Mouse (Mus musculus) layer of hippocampus, postnatal 10 days (tissue): ENCODE measurements at regions not wholly inside any gene's neighbourhood (a gene's known extent, or its start where the extent isn't known, plus 50 kb on each side); places are given as distances from the start of the nearest gene placed in this dataset.

Source experiments
- DNase-seq, 2 experiments: peaks; one replicate each; pipeline ENCODE4 v3.0.0; 2021; ENCODE audit warnings: low spot score in 2 of 2

DNA sequence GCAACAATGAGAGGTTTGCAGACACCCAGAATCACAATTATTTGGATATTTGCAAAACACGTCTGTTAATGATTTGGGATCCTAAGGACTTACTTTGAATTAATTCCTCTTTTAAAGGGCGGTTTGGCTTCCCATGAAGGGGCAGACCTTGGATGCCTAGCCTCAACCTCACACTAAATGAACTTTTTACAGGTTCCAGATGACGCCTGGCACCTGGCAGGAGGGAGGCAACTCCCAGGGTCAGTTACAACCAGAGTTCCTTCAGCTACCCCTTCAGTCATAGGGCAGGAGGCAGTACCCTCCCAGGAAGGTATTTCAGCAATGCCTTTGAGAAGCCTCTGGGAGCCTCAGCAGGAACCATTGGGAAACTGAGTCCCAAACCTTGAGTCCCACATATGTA lies 57.9 kb upstream of the Stx18 start:
- no peak for DNase-seq

DNA sequence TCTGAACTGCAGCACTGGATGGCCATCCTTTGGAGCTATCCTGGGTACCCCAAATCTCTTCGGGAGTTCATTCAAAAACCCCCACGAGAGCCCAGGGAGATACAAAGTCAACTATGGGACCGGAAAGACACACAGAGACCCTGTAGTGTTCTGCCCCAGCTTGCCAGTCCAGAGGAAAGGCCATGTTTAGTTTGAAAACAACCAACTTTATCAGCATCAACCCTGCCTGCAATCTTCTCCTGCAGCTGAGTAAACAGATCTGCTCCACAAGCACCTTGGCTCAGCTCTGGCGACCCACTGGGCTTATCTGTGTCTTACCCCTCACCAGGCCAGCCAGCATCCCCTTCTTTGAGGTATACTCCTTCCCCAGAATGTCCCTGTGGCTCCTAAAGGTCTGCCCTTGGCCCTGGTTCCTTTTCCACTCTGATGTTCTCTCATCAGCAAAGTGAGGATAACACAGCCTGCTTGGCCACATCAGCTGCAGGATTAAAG lies 61.6 kb upstream of the Stx18 start:
- no peak for DNase-seq

DNA sequence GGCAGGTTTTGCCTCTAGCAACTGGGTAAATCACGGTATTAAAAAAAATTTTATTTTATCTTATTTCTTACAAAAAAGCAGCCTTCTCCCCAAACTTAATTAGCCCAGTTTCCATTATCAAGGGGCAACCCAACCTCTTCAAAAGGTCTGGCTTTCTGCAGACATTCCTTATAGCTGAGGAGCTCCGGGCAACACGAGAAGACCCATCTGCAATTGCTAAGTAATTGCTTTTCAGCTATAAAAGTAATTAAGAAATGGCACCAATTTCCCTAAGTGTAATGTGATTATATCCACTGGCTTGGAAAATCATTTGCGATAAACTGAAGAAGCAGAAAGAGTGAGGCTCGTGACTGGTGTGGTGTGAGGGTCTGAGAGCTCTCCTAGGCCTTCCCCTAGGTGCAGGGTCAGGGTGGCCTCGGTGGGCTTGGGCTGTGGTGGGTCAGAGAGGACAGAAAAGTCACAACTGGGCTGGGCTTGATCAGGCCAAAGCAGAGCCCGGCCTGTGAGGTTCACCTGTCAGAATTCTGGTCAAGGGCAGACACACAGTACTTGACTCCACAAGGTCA lies 65.5 kb upstream of the Stx18 start:
- no peak for DNase-seq

DNA sequence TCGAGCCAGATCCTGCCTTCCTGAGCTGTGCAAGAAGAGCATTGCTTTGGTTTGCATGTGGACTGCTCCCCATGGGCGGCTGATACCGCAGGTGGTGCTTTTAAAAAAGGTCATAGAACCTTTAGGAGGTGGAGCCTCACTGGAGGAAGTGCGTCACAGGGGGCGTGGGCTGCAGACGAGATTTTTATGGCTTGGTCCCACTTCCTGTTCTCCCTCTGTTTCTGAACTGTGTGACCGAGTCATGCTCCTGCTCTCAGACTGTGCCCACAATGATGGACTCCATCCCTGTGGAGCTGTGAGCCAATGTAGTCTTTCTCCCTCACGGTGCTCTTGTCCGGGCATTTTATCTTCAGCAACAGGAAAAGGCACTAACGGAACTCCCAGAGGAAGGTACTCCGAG lies 66.8 kb upstream of the Stx18 start:
- no peak for DNase-seq

DNA sequence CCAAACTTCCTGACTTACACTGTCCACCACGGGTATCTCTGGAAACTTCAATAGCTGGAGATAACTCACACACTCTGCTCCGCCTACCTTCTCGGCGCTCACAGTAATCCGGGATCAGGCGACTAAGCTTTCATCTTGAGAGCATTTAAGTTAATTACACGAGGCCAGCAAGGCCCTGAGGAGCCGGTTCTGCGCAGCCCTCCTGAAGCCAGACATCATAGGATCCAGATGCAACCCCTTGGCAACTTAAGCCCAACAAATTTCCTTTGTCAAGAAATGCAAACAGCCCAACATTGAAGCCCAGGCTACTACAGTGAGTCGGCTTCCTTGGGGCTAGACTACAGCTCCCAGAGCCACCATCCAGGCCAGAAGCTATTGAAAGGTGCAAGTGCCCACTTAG lies 69.9 kb upstream of the Stx18 start:
- DNase-seq, result no peak

DNA sequence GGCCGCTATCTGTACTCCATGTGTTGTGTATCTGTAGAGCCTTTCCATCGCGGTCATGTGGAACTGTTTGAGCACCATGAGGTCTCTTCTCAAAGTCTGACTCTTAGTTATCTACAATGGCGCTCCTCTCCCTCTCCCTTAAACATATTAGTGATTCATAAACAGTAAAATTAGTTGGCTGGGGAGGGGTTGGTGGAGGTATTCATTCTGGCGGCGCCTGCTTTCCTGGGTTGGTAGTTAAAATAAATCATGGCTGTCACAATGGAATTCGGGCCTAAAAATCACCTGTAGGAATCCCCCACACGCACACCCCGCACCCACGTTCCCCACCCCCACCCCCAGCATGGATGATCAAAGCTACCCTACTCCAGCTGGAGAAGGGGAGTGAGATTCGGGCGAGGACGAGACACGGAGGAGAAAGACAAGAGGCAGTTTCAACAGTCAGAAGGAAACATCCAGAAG lies 70.6 kb upstream of the Stx18 start:
- no peak for DNase-seq

DNA sequence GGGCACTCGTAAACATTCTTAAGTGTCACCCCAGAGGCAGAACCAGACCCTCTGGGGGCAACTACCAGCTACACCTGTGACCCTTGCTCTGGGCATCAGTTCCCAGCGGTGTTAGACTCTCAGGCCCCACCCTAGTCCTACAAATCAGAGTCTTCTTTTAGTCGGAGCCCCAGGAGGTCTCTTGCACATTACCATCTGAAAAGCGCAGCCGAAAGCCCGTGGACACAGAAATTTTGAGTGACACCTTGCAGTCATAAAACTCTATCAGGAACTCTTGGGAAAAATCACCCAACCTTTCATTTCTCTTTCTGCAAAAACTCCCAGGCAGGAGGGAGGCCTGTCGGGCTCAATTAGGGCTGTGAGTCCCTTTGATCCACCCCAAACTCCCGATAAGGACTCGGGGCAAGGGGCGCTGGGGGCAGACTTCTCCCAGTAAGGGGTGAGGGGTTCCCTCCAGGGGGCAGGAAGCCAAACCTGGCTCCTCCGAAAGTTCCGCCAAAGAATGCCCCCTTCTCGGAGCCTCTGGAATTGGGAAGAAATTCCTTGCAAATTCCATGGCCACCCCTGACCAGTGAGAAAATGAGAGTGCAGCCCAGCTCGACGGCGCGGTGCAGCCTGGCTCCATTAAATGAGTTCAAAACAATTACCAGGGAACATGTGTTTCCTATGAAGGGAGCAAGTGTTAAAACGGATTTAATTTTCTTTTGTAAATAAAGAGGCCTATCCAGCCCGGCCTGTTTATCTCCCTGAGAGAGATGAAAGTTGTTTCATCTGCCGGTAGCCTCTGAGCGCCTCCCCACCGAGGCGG lies 71.2 kb upstream of the Stx18 start:
- DNase-seq, result no peak

DNA sequence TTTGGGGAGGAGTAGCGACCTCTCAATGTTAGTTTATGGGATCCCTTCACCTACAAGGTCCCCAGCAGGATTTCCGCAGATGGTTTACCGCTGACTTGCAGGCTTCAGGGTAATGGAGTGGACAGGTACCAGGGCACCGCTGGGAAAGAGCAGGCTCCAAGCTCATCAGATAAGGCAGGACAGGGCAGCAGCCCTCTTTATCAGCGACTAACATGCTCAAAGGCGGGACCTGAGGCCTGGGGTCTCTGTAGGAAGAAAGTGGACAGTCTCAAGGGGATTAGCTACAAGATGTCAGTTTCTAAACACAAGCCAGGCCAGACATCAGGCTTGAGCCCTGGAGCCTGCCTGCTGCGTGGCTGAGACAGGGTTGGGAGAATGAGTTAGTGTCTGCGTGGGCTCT lies 74.9 kb upstream of the Stx18 start:
- no peak for DNase-seq

DNA sequence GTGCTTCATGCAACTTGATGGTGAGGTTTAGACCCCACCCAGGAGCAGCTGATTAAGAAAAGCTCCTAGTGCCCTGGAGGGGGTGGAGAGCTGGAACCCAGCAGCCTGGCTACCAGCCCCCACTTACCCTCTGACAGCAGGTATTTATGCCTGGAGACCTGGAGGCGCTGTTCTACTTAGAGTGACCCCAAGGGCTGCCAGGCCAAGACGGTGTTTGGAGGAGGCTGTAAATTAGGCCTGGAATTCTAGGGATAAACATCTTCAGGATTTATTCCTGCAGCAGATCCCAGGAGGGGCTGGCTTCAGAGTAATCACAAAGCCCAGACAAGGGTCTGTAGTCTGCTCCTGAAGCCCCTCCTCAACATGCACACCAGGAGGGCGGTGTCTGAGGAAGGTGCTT lies 76.0 kb upstream of the Stx18 start:
- DNase-seq, result no peak

DNA sequence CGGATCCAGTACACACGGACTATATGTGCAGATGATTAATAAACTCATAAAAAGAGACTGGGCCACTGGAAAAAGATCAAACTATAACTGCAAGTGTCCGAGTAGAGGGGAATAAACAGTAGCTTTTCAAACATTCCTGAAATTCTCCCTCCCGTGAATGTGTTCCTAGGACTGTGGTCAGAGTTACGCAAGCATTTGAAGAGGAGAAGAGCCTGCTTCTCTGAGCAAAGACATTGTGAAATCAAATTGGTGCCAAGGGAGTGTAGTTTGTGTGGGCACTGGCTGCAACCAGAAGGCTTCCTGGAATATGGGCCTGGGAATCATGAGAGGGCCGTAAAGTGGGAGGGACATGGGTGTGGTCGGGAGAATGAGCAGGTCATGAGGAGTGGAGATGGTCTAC lies 78.3 kb upstream of the Stx18 start:
- no peak for DNase-seq

DNA sequence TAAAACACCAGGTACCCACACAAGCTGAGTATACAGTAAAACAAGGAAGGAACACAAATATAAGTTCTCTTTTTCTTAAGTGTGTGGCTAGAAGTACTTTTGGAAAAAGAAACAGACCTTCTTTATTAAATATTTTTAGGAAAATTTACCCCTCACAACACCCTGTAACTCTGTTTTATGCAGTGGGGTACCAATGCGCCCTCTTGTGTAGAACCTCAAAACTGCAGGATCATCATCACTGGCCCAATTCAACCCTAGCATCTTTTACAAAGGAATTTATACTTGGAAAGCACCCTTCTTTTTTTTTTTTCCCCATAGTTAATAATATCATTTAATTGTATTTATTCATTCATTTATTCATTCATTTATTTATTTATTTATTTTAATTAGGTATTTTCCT lies 86.4 kb upstream of the Stx18 start:
- DNase-seq, result peak; percentile 27 to 39

DNA sequence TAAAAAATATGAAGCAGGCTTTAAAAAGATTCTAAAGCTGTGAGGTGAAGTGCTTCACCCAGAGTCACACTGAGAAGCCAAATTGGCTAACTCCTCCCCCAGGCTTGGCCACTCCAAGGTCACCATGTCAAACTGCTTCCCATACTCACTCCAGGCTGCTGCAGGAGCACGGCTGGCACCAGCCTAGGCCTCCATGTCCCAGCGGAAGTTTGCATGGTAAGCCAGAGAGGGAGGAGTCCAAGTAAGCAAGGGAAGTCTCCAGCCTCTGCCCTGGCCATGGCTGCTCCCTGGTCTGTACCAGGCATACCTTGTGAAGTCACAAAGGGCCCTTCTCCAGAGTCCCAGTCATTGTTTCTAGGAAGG lies 105.8 kb upstream of the Stx18 start:
- no peak for DNase-seq

DNA sequence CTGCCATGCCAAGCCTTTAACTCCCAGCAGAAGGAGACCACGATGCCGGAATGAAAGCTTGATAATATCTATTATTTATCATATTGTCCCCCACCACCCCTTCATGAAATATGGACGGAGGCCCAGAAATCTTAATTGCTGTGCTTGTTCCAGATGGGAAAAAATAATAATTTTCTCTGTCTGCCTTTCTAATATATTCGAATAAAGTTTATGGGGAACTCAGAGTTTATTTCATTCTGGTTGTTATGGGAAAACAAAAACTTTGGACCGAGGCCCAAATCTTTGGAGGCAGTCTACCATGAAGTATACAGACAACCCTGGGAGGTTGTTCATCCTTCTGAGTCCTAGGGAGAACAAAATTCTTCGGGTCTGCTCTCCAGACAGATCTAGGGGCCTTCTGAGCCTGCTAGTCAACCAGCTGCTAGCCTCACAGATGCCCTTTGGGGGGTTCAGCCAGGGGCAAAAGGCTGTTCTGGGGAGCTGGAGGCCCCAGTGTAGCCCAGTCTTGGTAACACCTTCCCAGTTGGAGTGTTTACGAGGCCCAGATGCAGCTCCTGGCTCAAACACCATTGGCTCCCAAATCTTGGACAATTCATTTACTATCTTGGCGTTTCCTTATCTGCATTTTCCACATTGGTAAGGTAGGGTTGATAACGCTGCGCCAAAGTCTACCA lies 106.3 kb upstream of the Stx18 start:
- DNase-seq, result peak in 1 of 2 experiments; percentile 25

DNA sequence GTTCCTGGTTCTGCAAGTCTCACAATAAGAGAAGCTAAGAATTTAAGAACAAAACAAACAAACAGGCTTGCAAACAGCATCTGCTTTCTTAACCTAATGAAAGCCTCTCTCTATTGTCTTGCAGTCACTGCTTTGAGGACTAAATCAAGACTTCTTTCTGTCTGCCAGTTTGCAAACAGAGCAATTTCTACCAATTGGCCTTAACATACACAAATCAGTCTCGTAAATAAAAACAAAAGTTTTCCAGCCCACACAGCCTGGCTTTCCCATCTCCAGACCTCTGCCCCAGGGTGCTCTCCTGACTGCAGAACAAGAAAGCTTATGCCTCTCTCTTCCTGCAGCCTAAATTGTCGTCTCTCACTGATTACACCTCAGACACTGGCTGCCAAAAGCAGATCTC lies 96.1 kb upstream of the Msx1 start:
- no peak for DNase-seq

DNA sequence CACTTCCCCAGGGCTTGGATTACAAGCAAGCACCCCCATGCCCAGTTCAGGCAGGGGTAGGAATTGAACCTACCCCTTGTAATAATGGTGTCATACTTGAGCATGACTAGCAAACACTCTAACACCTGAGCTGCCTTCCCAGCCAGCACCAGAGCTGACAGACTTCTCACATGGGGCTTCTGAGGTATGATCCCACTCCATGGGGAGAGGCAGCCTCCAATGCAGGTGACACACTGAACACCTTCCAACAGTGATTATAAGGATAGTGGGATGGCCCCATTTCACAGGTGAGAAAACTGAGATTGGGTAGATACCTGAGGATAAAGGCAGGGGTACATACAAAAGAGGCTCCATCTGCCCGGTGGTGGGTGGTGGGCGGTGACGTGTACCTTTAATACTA lies 94.7 kb upstream of the Msx1 start:
- no peak for DNase-seq

DNA sequence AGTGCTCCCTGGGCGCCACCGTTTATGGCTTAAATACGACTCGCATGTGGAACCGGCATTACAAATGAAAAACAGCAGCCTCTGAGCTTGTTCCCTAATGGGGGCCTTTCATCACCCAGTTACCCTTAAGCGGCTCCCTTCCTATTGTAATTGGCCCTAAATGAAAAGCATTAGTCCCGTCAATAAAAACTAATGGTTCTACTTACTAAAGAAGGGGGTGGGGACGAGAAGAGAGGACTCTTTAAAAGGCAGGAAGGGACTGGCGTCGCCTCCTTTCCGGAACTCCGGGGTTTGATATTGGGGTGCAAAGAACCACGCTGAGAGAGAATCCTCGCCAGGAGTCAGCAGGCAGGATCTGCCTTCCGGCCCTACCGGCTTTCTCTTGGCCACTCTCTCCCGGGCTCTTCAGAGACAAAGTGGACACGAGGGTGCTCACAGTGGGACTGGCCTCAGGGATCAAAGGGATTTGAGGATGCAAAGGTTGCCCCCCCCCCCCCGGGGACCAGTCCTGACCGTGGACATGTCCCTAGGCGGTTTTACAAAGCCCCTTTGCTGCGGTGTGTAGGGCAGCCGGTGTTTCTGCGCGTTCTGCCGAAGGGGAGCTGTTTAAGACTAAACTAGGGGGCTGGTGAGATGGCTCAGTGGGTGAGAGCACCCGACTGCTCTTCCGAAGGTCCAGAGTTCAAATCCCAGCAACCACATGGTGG lies 93.8 kb upstream of the Msx1 start:
- no peak for DNase-seq

DNA sequence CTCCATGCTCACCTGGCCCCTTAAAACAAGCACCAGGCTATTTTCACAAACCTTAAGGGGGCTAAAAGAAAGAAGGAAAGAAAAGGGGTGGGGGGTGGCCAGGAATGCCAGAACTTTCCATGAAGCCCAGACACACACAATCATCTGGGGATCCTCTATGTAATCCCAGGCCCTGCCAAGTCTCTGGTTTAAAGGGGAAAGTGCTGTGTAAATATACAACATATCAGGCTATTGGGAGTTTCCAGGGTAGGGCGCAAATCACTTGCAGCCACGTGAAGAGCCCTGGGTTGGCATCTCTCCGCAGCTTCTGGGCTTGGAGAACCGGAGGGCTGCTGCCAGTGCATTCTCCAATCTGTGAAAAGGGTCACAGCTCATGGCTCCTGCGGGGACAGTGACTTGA lies 92.8 kb upstream of the Msx1 start:
- no peak for DNase-seq

DNA sequence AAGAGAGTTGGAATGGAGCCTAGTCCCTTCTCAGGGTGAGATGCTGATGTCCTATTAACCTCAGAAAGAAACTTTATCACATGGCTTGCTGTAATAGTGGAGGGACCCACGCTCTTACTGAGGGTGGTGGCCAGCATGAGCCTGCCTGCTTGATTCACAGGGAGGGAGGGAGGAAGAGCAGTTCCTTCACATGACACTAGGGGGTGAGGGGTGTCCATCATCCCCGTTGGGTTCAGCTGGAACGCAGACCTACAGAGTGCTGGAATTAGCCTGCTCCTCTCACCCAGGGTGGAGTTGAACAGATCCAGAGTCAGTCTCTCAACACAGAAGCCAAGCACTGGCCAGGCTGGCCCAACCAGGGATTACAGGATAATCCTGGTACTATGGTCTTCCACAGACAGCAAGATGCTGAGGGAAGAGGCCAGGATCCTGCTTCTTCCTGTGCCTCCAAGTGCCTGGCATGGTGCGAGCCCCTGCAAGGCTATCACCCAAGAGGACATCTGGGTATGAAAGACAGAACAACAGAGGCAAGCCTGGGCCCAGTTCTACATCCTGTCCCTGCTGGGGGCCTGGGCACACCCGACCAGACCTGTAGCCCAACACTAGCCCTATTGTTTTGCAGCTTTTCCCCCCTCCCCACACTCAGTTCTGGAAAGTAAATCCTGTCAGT lies 80.4 kb upstream of the Msx1 start:
- DNase-seq, result no peak

DNA sequence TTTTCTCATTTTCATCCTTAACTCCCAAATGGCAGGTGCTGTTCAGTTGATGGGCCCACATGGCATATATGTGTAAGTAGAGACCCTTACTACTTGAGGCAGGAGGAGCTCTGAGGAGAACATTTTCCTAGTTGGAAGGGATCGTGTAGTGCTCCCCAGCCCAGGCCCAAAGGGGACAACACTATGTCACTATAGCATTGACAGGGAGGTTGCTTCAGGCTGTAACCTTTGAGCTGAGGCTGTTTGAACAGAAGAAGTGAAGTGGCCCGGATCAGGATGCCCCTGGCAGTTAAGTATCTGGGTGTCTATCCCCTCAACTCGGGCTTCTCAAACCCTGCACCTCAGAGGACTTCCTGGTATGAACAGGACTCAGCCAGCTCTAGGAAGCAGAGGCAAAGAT lies 79.5 kb upstream of the Msx1 start:
- DNase-seq, result no peak

DNA sequence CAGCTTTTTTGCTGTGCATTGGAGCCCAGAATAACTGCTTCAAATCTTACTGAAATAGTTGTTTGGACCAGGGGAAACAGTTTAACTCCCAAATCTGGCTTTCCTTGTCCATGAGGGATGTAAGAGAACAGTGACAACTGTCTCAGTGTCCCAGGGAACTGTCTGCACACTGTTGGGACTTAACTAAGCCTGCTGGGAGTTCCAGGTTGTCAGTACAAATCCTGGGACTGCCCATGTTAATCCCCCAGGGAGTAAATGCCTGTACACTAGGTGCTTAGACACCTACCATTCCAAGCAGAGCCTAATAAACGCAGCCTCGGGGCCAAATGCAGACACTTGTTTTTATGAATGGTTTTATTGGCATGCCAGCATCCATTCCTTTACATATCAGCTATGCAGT lies 78.4 kb upstream of the Msx1 start:
- no peak for DNase-seq

DNA sequence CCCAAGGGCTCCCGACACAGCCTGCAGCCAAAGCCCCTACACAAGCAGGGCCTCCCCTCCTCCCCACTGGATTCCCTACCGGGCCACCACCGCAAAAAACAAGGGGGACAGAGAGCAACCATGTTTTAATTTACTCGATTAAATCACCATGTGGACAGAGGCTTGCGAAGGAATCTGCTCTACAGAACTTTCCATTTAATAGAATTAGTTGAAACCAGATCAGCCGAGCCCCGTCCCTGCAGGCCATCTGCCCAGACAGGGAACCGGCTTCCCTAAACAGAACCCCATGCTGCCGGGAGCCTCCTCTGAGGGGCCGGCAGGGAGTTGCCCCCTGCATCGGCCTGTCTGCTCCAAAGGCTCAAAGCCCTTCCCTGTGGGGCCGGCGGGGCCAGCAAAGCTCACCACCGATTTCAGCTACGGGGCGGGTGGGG lies 77.5 kb upstream of the Msx1 start:
- no peak for DNase-seq
